Mouse (Mus musculus) stomach, postnatal 0 days (tissue): ENCODE measurements around the gene Kif28. TPM values are rescaled to one million over a fixed set of nuclear protein-coding genes. Genes with fewer than 3 reads are reported as not detected.
A peak's percentile ranks its signal among the peaks of the same experiment; 100 is the strongest.
"Not testable (repeated sequence)": the region's sequence is repeated elsewhere in the genome, so short reads cannot be mapped to it uniquely, and the experiment has no call there.

Source experiments
- ATAC-seq: fragments of 200-750 bp; cut with Nextera tagmentation; 2 replicates; pipeline ENCODE4 v1.8.0; 2017; ENCODE audit not compliant: low FRiP score, low TSS enrichment
- DNase-seq: peaks from one replicate; pipeline ENCODE4 v3.0.0-alpha.2; 2016; ENCODE audit warnings: low spot score
- H3K27ac ChIP-seq: fragments of 300-500 bp; sonication (generic); replicated peaks from 2 replicates; pipeline ENCODE4 v1.5.1; 2014; ENCODE audit warnings: mild to moderate bottlenecking, control low read depth
- H3K27me3 ChIP-seq: fragments of 300-500 bp; sonication (generic); 2 replicates; pipeline ENCODE4 v1.6.1; 2014; ENCODE audit warnings: low read length; ENCODE audit not compliant: control insufficient read depth, insufficient read depth
- H3K36me3 ChIP-seq: fragments of 300-500 bp; sonication (generic); 2 replicates; pipeline ENCODE4 v1.6.1; 2014; ENCODE audit warnings: low read length, mixed read lengths; ENCODE audit not compliant: control insufficient read depth, insufficient read depth
- H3K4me1 ChIP-seq: fragments of 300-500 bp; sonication (generic); replicated peaks from 2 replicates; pipeline ENCODE4 v1.6.1; 2014; ENCODE audit warnings: antibody characterized with exemption; ENCODE audit not compliant: control insufficient read depth, insufficient read depth
- H3K4me2 ChIP-seq: fragments of 300-500 bp; sonication (generic); replicated peaks from 2 replicates; pipeline ENCODE4 v1.6.1; 2014; ENCODE audit warnings: low read depth, mild to moderate bottlenecking, control low read depth, moderate library complexity
- H3K4me3 ChIP-seq: fragments of 300-500 bp; sonication (generic); 2 replicates; pipeline ENCODE4 v1.5.1; 2014; ENCODE audit warnings: low read depth, low read length, control low read depth
- H3K9ac ChIP-seq: fragments of 300-500 bp; sonication (generic); 2 replicates; pipeline ENCODE4 v1.6.1; 2014; ENCODE audit warnings: mild to moderate bottlenecking, low read length, control low read depth, mixed read lengths
- H3K9me3 ChIP-seq: fragments of 300-500 bp; sonication (generic); 2 replicates; pipeline ENCODE4 v1.6.1; 2016; ENCODE audit warnings: low read length; ENCODE audit not compliant: control insufficient read depth
- CTCF ChIP-seq: IDR thresholded peaks from 2 replicates; pipeline ENCODE4 v1.5.1; 2016; ENCODE audit warnings: antibody characterized with exemption, low read depth, mild to moderate bottlenecking, moderate library complexity
- EP300 ChIP-seq: optimal IDR thresholded peaks from 2 replicates; pipeline ENCODE3; 2016; ENCODE audit warnings: antibody characterized with exemption
- WGBS: fragments of 180-500 bp; shearing (Covaris S2); extraction: QIAGEN DNeasy Blood & Tissue Kit; methylation state at CpG from one replicate; pipeline ENCODE4 v1.1.7; 2014; 5-methylcytosine and 5-hydroxymethylcytosine counted together
- polyA plus RNA-seq: library from polyadenylated mRNA; unstranded; fragments of >200 nt; fragmentation: Nextera tagmentation; extraction: Ambion mirVana; gene quantifications from 2 replicates; pipeline ENCODE4 v1.2.1, GENCODE M21; 2015

Gene Kif28
- polyA plus RNA-seq, 1 experiment from 2014 or later, result not detected

DNA sequence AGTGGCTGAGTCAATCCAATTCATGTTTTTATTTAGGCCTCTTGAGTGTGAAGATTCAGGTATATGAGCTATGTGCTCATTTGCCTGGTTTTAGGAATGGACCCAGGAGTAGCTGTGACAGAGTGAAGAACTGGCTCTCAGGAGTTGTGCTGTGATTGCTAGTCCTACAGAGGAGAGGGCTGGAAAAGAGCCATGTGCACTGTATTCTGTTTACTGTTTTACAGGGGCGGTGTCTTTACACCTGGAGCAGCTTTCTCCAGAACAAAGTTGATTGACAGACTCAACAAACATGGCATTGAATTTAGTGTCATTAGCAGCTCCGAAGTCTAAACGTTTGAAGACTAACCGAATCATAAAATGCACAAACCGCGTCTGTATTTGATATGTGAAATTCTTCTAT lies 58.7 kb downstream of the Kif28 start:
- Histone ChIP-seq H3K4me1 (no peaks in the 10 kb centered on the region), H3K4me2 (no peak overlapping the region), H3K9me3 (no peaks in the 10 kb centered on the region), H3K27ac (no peak overlapping the region), H3K27me3 (no peaks in the 10 kb centered on the region), H3K9ac (no peak overlapping the region), H3K36me3 (peaks cover 6% of the 10 kb centered on the region; the same call in 1 of the 2 replicates), H3K4me3 (no peak overlapping the region)
- 72% methylated on average over 6 of the region's 6 CpGs for WGBS
- TF ChIP-seq CTCF, result no peak
- TF ChIP-seq EP300, result no peak
- ATAC-seq, result no peak
- no peak for DNase-seq

DNA sequence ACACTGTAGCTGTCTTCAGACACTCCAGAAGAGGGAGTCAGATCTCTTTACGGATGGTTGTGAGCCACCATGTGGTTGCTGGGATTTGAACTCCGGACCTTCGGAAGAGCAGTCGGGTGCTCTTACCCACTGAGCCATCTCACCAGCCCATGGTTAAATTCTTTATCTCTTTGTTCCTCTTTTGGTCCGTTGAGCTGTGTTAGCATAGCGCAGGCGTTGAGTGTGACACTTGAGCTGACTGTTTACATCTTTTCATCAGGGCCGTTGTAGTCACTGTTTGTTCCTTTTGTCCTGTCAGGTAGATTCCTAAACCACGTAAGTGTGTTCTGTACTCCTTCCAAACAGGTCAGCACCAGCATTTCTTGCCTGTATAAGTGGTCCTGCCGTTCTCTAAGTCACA lies 62.3 kb downstream of the Kif28 start:
- not testable (repeated sequence) for H3K36me3 ChIP-seq

DNA sequence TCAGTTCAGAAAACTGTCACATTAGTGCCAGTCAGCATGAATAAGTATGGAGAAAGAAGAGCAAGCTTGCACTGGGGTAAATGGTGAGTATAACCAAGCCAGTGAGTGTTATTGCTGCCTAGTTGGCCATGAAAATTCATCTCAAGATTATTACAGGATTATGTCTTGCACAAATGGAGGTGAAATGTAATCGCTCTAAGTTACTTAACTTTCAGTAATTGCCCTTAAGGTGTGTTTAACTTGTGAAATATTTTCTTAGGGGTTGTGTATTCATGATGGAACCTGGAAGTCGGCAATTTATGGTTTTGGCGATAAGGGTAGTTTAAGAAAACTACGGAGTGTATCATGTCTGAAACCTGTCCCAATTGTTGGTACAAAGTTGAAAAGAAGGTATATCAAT lies 65.7 kb downstream of the Kif28 start:
- DNase-seq, result no peak
- TF ChIP-seq EP300 (no peak), CTCF (no peak)
- H3K27me3 ChIP-seq, result no peaks in the 10 kb centered on the region
- ATAC-seq, result no peak
- no peak overlapping the region for H3K4me2 ChIP-seq
- no peak overlapping the region for H3K4me3 ChIP-seq
- H3K27ac ChIP-seq, result no peak overlapping the region
- H3K4me1 ChIP-seq, result no peaks in the 10 kb centered on the region
- peaks cover 5% of the 10 kb centered on the region for H3K36me3 ChIP-seq
- H3K9me3 ChIP-seq, result no peaks in the 10 kb centered on the region
- H3K9ac ChIP-seq, result no peak overlapping the region
- 95% methylated on average over 4 of the region's 4 CpGs for WGBS

More for the DNA sequence above, 62.3 kb downstream of the Kif28 start:
- H3K4me1 ChIP-seq, H3K9me3 ChIP-seq, H3K4me3 ChIP-seq, DNase-seq, H3K27me3 ChIP-seq, H3K9ac ChIP-seq, H3K27ac ChIP-seq, H3K4me2 ChIP-seq, ATAC-seq: not testable (repeated sequence)
- WGBS, result 77% methylated on average over 9 of the region's 10 CpGs

DNA sequence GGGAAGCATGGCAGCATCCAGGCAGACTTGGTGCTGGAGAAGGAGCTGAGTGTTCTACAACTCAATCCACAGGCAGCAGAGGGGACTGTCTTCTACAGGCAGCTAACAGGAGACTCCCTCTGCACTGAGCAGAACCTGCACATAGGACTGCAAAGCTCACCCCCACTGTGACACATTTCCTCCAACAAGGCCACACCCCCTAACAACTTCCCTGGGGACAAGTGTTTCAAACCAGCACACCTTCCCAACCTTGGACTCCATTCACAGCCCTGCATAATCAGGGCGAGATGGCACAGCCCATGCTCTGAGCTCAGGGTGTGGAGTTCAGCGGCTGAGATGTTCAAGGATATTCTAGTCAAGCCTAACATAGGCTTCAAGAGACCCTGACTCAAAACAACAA lies 68.0 kb downstream of the Kif28 start:
- no peak overlapping the region for H3K27ac ChIP-seq
- TF ChIP-seq EP300 (no peak), CTCF (no peak)
- no peak overlapping the region for H3K4me3 ChIP-seq
- ATAC-seq (no peak), DNase-seq (no peak)
- H3K4me2 ChIP-seq, result no peak overlapping the region
- no peaks in the 10 kb centered on the region for H3K27me3 ChIP-seq
- 94% methylated on average over 2 of the region's 2 CpGs for WGBS
- H3K9me3 ChIP-seq, result no peaks in the 10 kb centered on the region
- H3K4me1 ChIP-seq, result no peaks in the 10 kb centered on the region
- no peak overlapping the region for H3K9ac ChIP-seq
- H3K36me3 ChIP-seq, result peaks cover 5% of the 10 kb centered on the region; the same call in 1 of the 2 replicates

DNA sequence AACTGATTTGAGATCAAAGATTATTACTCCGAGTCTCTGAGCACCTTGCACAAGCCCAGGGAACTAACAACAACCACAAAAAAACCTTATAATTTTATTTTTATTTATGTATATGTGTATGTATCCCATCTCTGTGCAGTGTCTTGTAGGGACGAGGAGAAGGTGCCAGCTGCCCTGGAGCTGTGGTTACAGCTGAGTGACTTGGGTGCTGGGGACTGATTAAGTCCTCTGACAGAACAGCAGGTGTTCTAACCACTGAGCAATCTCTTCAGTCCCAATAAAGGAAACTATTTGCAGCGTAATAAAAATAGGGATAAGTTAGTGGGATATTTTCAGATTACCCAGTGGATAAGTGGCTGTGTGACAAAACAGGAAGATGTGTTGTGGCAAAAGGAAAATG lies 70.7 kb downstream of the Kif28 start:
- Histone ChIP-seq H3K9me3 (no peaks in the 10 kb centered on the region), H3K4me1 (no peaks in the 10 kb centered on the region), H3K27me3 (no peaks in the 10 kb centered on the region), H3K27ac (no peak overlapping the region), H3K4me2 (no peak overlapping the region), H3K36me3 (peaks cover 5% of the 10 kb centered on the region; the same call in 1 of the 2 replicates), H3K4me3 (no peak overlapping the region), H3K9ac (no peak overlapping the region)
- ATAC-seq (no peak), DNase-seq (no peak)
- no peak for TF ChIP-seq EP300
- no peak for TF ChIP-seq CTCF
- 90% methylated on average over 3 of the region's 3 CpGs for WGBS

DNA sequence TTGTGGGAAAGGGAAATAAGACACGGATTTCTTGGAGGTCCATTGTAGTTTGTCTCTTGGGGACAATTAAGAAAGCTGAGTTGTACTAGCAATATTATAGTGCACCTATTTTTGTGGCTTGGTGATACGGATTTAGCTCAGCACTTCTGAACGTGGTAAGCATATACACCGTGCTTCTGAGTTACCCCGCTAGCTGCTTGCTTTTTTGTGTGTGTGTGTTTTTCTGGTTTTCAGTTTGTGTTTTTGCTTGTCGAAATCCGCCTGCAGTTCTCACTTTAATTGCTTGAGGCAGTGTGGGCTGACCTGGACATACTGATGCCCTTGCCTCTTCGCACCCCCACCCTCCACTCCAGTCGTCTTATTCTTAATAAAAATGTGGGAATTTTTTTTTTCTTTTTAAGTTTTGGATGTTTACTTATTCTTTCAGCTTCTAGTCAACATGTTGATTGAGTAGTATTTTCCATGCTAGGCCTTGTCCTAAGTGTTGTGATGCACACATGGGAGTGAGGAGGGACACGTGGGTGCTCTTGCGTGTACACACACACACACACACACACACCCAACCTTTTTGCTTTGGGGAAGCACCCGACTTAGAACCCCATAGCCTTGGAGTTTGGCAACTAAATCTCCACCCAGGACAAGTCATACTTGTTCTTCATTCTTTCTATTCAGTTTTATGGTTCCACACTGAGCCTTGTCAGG lies 76.1 kb downstream of the Kif28 start:
- Histone ChIP-seq H3K9me3 (no peaks in the 10 kb centered on the region), H3K27me3 (no peaks in the 10 kb centered on the region), H3K4me2 (peak overlapping the region; percentile 95), H3K4me3 (peak overlapping the region; percentile 84), H3K27ac (peak overlapping the region; percentile 80), H3K9ac (peak overlapping the region; percentile 80), H3K36me3 (no peaks in the 10 kb centered on the region), H3K4me1 (no peaks in the 10 kb centered on the region)
- DNase-seq (peak; percentile 19), ATAC-seq (no peak)
- TF ChIP-seq CTCF (peak; percentile 46), EP300 (no peak)
- WGBS, result 14% methylated on average over 12 of the region's 12 CpGs
